Mouse (Mus musculus): ENCODE measurements around the gene Hsdl1. TPM values are rescaled to one million over a fixed set of nuclear protein-coding genes. Genes with fewer than 3 reads are reported as not detected.

The Hsdl1 gene
- polyA plus RNA-seq, 1 experiment from 2014 or later, result 26.8 TPM

- WGBS, result 48% methylated on average over 5 of the region's 5 CpGs
- Histone ChIP-seq H3K9ac (no peak overlapping the region), H3K27me3 (ENCODE audit: insufficient read depth, low read length) (peaks cover 14% of the 10 kb centered on the region), H3K4me2 (no peak overlapping the region), H3K36me3 (ENCODE audit: insufficient read depth) (no peaks in the 10 kb centered on the region), H3K9me3 (ENCODE audit: low read depth, low read length) (no peaks in the 10 kb centered on the region), H3K27ac (ENCODE audit: low read depth) (no peak overlapping the region), H3K4me3 (ENCODE audit: low read depth, low read length) (no peak overlapping the region), H3K4me1 (ENCODE audit: insufficient read depth) (no peaks in the 10 kb centered on the region)
- ATAC-seq (ENCODE audit: insufficient read depth) (no peak), DNase-seq (no peak)
- no peak for TF ChIP-seq CTCF (IDR thresholded peaks at IDR 0.05; ENCODE audit: low read depth)
Observed at GRCm38 (mm10) chr8:119580441-119581161, 5.6 kb upstream of the Hsdl1 start.

GRCm38 (mm10) chr8:119579096-119579495 lies 4.1 kb upstream of the Hsdl1 start:
- H3K9ac ChIP-seq, result no peak overlapping the region
- no peak overlapping the region for H3K4me3 ChIP-seq (ENCODE audit: low read depth, low read length)
- 25% methylated on average over 13 of the region's 13 CpGs for WGBS
- H3K9me3 ChIP-seq (ENCODE audit: low read depth, low read length), result no peaks in the 10 kb centered on the region
- DNase-seq (no peak), ATAC-seq (ENCODE audit: insufficient read depth) (no peak)
- no peak overlapping the region for H3K27ac ChIP-seq (ENCODE audit: low read depth)
- TF ChIP-seq CTCF (IDR thresholded peaks at IDR 0.05; ENCODE audit: low read depth), result no peak
- H3K4me1 ChIP-seq (ENCODE audit: insufficient read depth), result no peaks in the 10 kb centered on the region
- H3K36me3 ChIP-seq (ENCODE audit: insufficient read depth), result no peaks in the 10 kb centered on the region
- peaks cover 15% of the 10 kb centered on the region for H3K27me3 ChIP-seq (ENCODE audit: insufficient read depth, low read length)
- no peak overlapping the region for H3K4me2 ChIP-seq

- Histone ChIP-seq H3K4me1 (ENCODE audit: insufficient read depth) (no peaks in the 10 kb centered on the region), H3K4me2 (peak overlapping the region; percentile 67), H3K36me3 (ENCODE audit: insufficient read depth) (no peaks in the 10 kb centered on the region), H3K27ac (ENCODE audit: low read depth) (no peak overlapping the region), H3K4me3 (ENCODE audit: low read depth, low read length) (peak overlapping the region; percentile 64), H3K27me3 (ENCODE audit: insufficient read depth, low read length) (peaks cover 20% of the 10 kb centered on the region), H3K9me3 (ENCODE audit: low read depth, low read length) (no peaks in the 10 kb centered on the region), H3K9ac (peak overlapping the region; percentile 55)
- DNase-seq (no peak), ATAC-seq (ENCODE audit: insufficient read depth) (no peak)
- no peak for TF ChIP-seq CTCF (IDR thresholded peaks at IDR 0.05; ENCODE audit: low read depth)
- under 1% methylated on average over 16 of the region's 16 CpGs for WGBS
Observed at GRCm38 (mm10) chr8:119575366-119575726, 363 bp upstream of the Hsdl1 start.

GRCm38 (mm10) chr8:119572411-119572810 lies 2.6 kb downstream of the Hsdl1 start:
- no peaks in the 10 kb centered on the region for H3K4me1 ChIP-seq (ENCODE audit: insufficient read depth)
- 60% methylated on average over 4 of the region's 4 CpGs for WGBS
- DNase-seq (no peak), ATAC-seq (ENCODE audit: insufficient read depth) (no peak)
- H3K4me2 ChIP-seq, result no peak overlapping the region
- no peak overlapping the region for H3K4me3 ChIP-seq (ENCODE audit: low read depth, low read length)
- no peaks in the 10 kb centered on the region for H3K9me3 ChIP-seq (ENCODE audit: low read depth, low read length)
- H3K27me3 ChIP-seq (ENCODE audit: insufficient read depth, low read length), result peaks cover 20% of the 10 kb centered on the region
- H3K9ac ChIP-seq, result no peak overlapping the region
- no peak overlapping the region for H3K27ac ChIP-seq (ENCODE audit: low read depth)
- no peak for TF ChIP-seq CTCF (IDR thresholded peaks at IDR 0.05; ENCODE audit: low read depth)
- no peaks in the 10 kb centered on the region for H3K36me3 ChIP-seq (ENCODE audit: insufficient read depth)

GRCm38 (mm10) chr8:119571135-119571534 lies 3.8 kb downstream of the Hsdl1 start:
- peaks cover 11% of the 10 kb centered on the region for H3K27me3 ChIP-seq (ENCODE audit: insufficient read depth, low read length)
- DNase-seq, result no peak
- H3K4me3 ChIP-seq (ENCODE audit: low read depth, low read length), result no peak overlapping the region
- H3K4me1 ChIP-seq (ENCODE audit: insufficient read depth), result no peaks in the 10 kb centered on the region
- no peak for TF ChIP-seq CTCF (IDR thresholded peaks at IDR 0.05; ENCODE audit: low read depth)
- H3K9me3 ChIP-seq (ENCODE audit: low read depth, low read length), result no peaks in the 10 kb centered on the region
- no peak overlapping the region for H3K4me2 ChIP-seq
- peaks cover 5% of the 10 kb centered on the region; the same call in 1 of the 2 replicates for H3K36me3 ChIP-seq (ENCODE audit: insufficient read depth)
- H3K27ac ChIP-seq (ENCODE audit: low read depth), result no peak overlapping the region
- WGBS, result 83% methylated on average over 6 of the region's 6 CpGs
- H3K9ac ChIP-seq, result no peak overlapping the region
- ATAC-seq (ENCODE audit: insufficient read depth), result no peak

- no peak overlapping the region for H3K4me3 ChIP-seq (ENCODE audit: low read depth, low read length)
- ATAC-seq (ENCODE audit: insufficient read depth) (no peak), DNase-seq (no peak)
- no peak overlapping the region for H3K9ac ChIP-seq
- H3K4me1 ChIP-seq (ENCODE audit: insufficient read depth), result no peaks in the 10 kb centered on the region
- H3K36me3 ChIP-seq (ENCODE audit: insufficient read depth), result peaks cover 18% of the 10 kb centered on the region
- no peaks in the 10 kb centered on the region for H3K9me3 ChIP-seq (ENCODE audit: low read depth, low read length)
- no peak overlapping the region for H3K27ac ChIP-seq (ENCODE audit: low read depth)
- H3K4me2 ChIP-seq, result no peak overlapping the region
- peaks cover 5% of the 10 kb centered on the region; the same call in 1 of the 2 replicates for H3K27me3 ChIP-seq (ENCODE audit: insufficient read depth, low read length)
- no peak for TF ChIP-seq CTCF (IDR thresholded peaks at IDR 0.05; ENCODE audit: low read depth)
- 25% methylated on average over 4 of the region's 4 CpGs for WGBS
Observed at GRCm38 (mm10) chr8:119569881-119570280, 5.1 kb downstream of the Hsdl1 start.

GRCm38 (mm10) chr8:119568951-119569350 lies 6.0 kb downstream of the Hsdl1 start:
- Histone ChIP-seq H3K9me3 (ENCODE audit: low read depth, low read length) (no peaks in the 10 kb centered on the region), H3K4me2 (no peak overlapping the region), H3K9ac (no peak overlapping the region), H3K27ac (ENCODE audit: low read depth) (no peak overlapping the region), H3K4me1 (ENCODE audit: insufficient read depth) (no peaks in the 10 kb centered on the region), H3K4me3 (ENCODE audit: low read depth, low read length) (no peak overlapping the region), H3K27me3 (ENCODE audit: insufficient read depth, low read length) (peaks cover 5% of the 10 kb centered on the region; the same call in 1 of the 2 replicates), H3K36me3 (ENCODE audit: insufficient read depth) (peaks cover 23% of the 10 kb centered on the region)
- ATAC-seq (ENCODE audit: insufficient read depth) (no peak), DNase-seq (no peak)
- 65% methylated on average over 7 of the region's 7 CpGs for WGBS
- TF ChIP-seq CTCF (IDR thresholded peaks at IDR 0.05; ENCODE audit: low read depth), result no peak

Measured in lung, embryonic 14.5 days (tissue).